Mouse (Mus musculus) small intestine, adult 2 months (tissue): ENCODE measurements around the gene Tmem63b.

Source experiments
- CTCF ChIP-seq: fragments of 200-500 bp; IDR thresholded peaks from 2 replicates; pipeline ENCODE4 v1.5.1; 2012; ENCODE audit warnings: low read depth, mild to moderate bottlenecking, control low read depth, inconsistent platforms, low read length, moderate library complexity, mixed read lengths; ENCODE audit not compliant: insufficient replicate concordance, insufficient read length; ENCODE audit errors: extremely low read depth
- POLR2A ChIP-seq: fragments of 200-500 bp; IDR thresholded peaks from 2 replicates; pipeline ENCODE4 v1.6.1; 2012; ENCODE audit warnings: low read depth, mild to moderate bottlenecking, control low read depth, inconsistent platforms, low read length, moderate library complexity

- TF ChIP-seq POLR2A (no peak), CTCF (no peak)
Observed at GRCm38 (mm10) chr17:45616046-45616650, 70.6 kb downstream of the Tmem63b start.
